Mouse (Mus musculus) Patski (cell line): ENCODE data around the gene Vapb. TPM values are rescaled to one million over a fixed set of nuclear protein-coding genes. Genes with fewer than 3 reads are reported as not detected.

Experiments
- ATAC-seq: fragments of 100-300 bp; one replicate; pipeline ENCODE4 v1.8.0; 2021
- CTCF ChIA-PET: fragments of 350-600 bp; sonication (Branson Sonifier 250); formaldehyde crosslinking; loops from one replicate; lab custom pipeline; 2022; ENCODE audit warnings: inconsistent platforms; lab: Charles Lee
- POLR2A ChIA-PET: fragments of 350-600 bp; sonication (Branson Sonifier 250); formaldehyde crosslinking; loops from one replicate; lab custom pipeline; 2022; ENCODE audit warnings: antibody characterized with exemption, inconsistent platforms; lab: Charles Lee
- DNase-seq: peaks from one replicate; pipeline ENCODE4 v3.0.0-alpha.2; 2011; ENCODE audit warnings: low read depth, low spot score
- H3K27me3 ChIP-seq: fragments of 371-371 bp; one replicate; pipeline ENCODE4 v1.5.1; 2021
- CTCF ChIP-seq: fragments of 100-300 bp; IDR thresholded peaks from one replicate; pipeline ENCODE4 v1.5.1; 2021
- in situ Hi-C: fragments of 300-500 bp; cut with MboI; formaldehyde crosslinking; loops from 3 replicates; pipeline ENCODE4 v1.11.1; 2018; ENCODE audit warnings: low pct_unique_long_range_greater_than_20kb, mixed read lengths
- polyA plus RNA-seq: library from polyadenylated mRNA; unstranded; gene quantifications from one replicate; pipeline ENCODE4 v1.2.3, GENCODE M21; 2021

The Vapb gene
- polyA plus RNA-seq, 1 experiment from 2014 or later = 122 TPM

DNA sequence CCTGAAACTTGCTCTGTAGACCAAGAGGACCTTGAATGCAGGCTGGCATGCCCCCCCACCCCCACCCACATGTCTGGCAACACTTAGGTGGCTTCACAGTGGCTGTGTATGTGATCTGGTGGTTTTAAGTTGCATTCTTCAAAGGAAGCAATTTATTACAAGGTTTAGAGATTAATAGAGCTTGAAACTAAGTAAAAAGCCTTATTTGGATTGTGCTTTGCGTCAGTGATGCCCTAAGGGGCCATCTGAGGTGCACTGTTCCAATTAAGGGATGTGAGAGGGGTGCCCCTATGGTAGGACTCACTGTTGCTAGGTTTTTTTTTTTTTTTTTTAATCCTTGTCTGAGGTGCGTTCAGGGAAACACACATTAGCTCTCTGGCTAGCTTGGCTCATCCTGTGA is 2.9 kb upstream of the Vapb start:
- no peaks in the 10 kb centered on the region for H3K27me3 ChIP-seq
- in situ Hi-C loops = no loop called here
- POLR2A ChIA-PET = interaction anchor here (0.7 kb wide), 1 partner anchor 668 kb away, joined by 3 read pairs; no protein-coding TSS in a partner anchor
- ATAC-seq = peak; percentile 42
- no peak for TF ChIP-seq CTCF
- no peak for DNase-seq
- CTCF ChIA-PET = no interaction called here

DNA sequence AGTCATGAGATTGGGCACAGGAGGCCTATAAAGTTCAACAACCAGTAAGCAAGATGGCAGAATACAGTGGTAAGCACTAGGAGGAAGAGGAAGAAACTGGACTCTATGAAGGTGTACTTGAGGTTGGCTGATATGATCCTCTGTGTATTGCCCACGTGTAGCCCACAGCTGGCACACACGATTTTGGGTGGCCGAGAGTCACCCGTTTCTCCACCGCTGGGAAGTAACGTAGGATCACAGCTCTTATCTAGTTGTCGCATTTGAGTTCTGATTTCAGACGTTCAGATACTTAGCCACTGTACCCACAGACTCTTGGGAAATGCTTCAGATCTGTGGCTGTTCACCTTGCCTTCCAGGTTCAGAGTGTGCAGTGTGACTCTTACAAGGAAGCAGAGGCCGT is 921 bp downstream of the Vapb start:
- no peak for ATAC-seq
- in situ Hi-C loops = no loop called here
- CTCF ChIA-PET = interaction anchor here (1.7 kb wide), 1 partner anchor 11 kb away, joined by 4 read pairs; no protein-coding TSS in a partner anchor
- H3K27me3 ChIP-seq = no peaks in the 10 kb centered on the region
- POLR2A ChIA-PET = no interaction called here
- DNase-seq = no peak
- TF ChIP-seq CTCF = no peak

DNA sequence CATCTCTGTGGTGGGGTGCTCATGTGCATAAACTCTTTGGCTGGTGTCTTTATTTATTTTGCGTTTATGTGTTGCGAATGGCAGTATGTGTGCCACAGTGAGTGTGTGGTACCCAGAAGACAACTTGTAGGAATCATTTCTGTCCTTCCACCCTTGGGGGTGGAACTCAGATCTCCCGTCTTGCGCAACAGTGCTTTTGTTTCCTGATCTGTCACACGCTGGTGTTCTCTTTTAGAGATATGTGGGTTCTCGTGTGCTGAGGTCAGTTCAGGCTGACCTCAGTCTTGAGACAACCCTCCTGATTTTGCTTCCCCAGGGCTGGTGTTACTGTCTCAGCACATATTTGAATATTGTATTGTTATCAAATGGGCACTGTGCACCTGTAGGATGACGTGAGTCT is 1.8 kb downstream of the Vapb start:
- ChIA-PET CTCF (interaction anchor here (1.7 kb wide), 1 partner anchor 10 kb away, joined by 4 read pairs; no protein-coding TSS in a partner anchor), POLR2A (no interaction called here)
- in situ Hi-C loops = no loop called here

DNA sequence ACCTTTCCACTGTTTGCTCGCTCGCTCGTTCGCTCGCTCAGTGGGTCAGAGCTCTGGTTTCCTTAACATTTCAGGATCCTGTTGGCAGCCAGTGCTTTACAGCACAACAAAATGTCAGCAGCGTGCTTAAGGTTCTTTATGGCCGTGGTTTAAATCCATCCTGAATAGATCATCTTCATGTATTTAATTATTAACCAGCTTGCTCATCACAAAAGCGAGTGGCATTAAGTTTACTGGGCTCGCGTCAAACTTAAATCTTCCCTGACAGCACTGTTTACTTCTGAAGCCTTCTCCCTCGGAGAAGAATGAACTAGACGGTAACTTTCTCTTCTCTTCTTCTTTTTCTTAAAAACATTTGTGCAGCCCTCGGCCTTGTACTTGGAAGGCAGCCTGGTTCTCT is 4.8 kb downstream of the Vapb start:
- ATAC-seq = peak; percentile 37

More for the DNA sequence above, 1.8 kb downstream of the Vapb start:
- H3K27me3 ChIP-seq = no peaks in the 10 kb centered on the region
- DNase-seq (no peak), ATAC-seq (no peak)
- TF ChIP-seq CTCF = no peak

DNA sequence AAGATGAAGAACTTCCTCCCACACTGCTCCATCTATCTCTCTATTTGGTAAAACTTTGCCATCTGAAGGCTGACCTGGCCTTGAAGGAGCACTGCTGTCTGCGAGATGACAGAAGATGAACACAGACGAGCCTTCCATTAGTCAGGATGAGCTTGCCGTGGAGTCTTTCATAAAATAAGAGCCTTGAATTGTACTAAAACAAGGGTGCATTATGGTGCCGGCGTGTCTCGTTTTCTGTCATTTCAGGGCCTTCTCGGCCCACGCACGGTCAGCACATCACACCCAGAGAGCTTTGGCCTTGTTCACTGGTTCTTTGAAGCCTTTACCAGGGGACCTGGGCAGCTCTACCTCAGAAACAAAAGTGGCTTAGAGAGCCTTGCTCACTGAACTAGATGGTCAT is 5.4 kb downstream of the Vapb start:
- CTCF ChIA-PET = no interaction called here
- no peak for TF ChIP-seq CTCF
- DNase-seq = no peak
- H3K27me3 ChIP-seq = no peaks in the 10 kb centered on the region
- ATAC-seq = no peak
- POLR2A ChIA-PET = interaction anchor here (1.4 to 1.8 kb wide), 2 partner anchors 13 to 334 kb away, joined by 3 to 5 read pairs; no protein-coding TSS in a partner anchor
- in situ Hi-C loops = no loop called here

More for the DNA sequence above, 4.8 kb downstream of the Vapb start:
- in situ Hi-C loops = no loop called here
- no peak for TF ChIP-seq CTCF
- H3K27me3 ChIP-seq = no peaks in the 10 kb centered on the region
- POLR2A ChIA-PET = interaction anchor here (0.6 kb wide), 2 partner anchors 44 to 1485 kb away, joined by 3 to 4 read pairs; no protein-coding TSS in a partner anchor
- CTCF ChIA-PET = no interaction called here
- peak; percentile 72 for DNase-seq

DNA sequence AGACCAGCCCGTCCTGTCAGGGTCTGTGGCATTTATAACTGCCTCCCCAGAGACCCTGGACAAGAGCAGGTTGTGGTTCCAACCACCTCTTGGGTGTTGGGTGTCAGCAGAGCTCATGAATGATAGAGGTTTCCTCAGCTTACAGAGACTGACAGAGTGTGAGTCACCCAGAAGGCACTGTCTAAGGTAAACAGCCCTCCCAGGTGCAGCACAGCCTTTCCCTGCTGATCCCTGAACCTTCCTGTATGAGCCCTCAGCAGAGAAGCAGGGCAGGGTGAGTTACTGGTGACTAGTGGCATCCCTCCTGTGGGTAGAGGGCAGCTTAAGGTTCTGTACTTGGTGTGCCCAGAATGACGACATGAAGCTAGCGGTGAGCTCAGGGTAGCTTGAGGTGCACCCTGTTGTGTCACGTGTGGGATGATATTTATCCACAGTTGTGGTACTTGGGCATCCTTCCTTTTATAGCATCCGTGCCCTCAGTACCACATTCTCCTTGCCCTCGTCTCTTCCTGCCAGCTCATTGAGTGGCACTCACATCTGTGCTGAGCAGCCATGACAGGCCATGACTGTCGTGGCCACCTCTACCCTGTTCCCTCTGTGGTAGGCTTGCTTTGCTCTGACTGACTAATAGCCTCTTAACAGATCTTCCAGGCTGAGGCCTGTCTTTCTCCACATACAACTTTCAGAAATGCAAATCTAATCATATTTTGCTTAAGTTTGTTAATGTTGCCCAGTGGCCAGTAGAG is 6.9 kb downstream of the Vapb start:
- no peak for TF ChIP-seq CTCF
- DNase-seq (no peak), ATAC-seq (no peak)
- POLR2A ChIA-PET = interaction anchor here (1.4 to 1.8 kb wide), 2 partner anchors 14 to 332 kb away, joined by 3 to 5 read pairs; no protein-coding TSS in a partner anchor
- CTCF ChIA-PET = interaction anchor here (0.9 kb wide), 1 partner anchor 22 kb away, joined by 3 read pairs; no protein-coding TSS in a partner anchor
- no peaks in the 10 kb centered on the region for H3K27me3 ChIP-seq
- in situ Hi-C loops = no loop called here

DNA sequence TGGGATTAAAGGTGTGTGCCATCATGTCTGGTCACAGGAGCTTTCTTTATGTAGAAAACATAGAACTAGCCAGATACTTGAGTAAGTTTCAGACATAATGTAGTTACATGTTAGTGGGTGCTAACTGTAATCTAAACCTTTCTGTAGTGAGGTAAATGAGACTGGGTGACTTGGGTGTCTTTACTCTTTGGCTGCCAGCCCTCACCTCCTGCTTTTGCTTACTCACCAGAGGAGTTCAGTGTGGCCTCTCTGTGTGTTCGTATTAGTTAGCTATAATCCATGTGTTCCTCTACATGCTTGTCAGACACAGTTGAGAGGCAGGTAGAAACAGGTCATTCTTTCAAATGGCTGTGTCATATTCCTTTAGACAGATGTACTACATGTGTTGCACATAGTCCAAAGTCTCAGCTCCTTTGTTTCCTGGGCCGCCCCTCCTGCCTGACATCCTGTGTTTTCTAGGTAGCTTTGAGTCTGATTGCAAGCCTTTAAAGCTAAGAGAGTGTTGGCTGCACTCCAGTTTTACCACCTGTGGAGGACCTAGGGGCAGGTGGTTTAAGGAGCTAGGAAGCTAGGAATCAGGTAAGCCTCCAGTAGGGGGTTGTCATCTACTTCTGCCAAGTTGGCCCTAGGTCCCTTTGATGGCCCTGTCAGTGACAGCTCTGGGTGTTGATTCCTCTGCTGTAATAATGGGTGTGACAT is 11.8 kb downstream of the Vapb start:
- no peak for TF ChIP-seq CTCF
- no peak for DNase-seq
- POLR2A ChIA-PET = interaction anchor here (0.7 to 1.4 kb wide), 2 partner anchors 12 to 13 kb away, joined by 3 to 4 read pairs; no protein-coding TSS in a partner anchor
- H3K27me3 ChIP-seq = no peaks in the 10 kb centered on the region
- ATAC-seq = no peak
- in situ Hi-C loops = no loop called here
- CTCF ChIA-PET = interaction anchor here (1.1 to 2.8 kb wide), 4 partner anchors 11 to 27 kb away, joined by 4 to 14 read pairs (median 4); partner anchors contain the start of gene Vapb

DNA sequence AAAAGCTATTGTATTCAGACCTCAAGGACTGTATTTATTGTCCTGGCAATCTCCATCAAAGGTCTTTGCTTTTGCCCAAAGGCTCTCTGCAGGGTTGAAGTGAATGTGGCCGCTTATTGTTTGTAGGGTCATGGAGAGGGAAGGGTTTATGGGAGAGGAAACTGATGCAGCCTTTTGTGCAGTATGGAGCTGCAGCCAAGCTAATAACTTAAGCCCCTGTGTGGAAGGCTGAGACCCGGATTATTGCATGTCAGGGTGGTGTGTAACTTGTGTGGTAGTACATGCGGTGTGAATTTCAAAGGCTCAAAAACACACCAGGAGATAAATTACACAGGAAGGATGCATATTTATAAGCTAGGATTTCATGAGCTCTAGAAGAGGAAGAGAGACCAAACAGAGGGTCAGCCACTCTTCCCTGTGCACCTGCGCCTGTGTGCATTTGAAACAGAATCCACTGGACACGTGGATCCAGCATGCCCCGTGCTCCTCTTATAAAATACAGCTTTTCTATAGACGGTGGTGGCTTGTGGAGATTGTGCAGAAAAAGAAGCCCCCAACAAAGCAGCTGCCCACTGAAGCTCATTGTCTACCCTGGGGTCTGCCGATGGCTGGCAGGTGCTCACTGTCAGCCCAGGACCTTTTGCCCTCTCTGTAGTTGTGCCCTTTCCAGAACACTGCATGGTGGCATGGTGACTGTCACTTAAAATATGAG is 18.3 kb downstream of the Vapb start:
- ChIA-PET POLR2A (no interaction called here), CTCF (no interaction called here)
- ATAC-seq (no peak), DNase-seq (no peak)
- in situ Hi-C loops = no loop called here
- no peaks in the 10 kb centered on the region for H3K27me3 ChIP-seq
- no peak for TF ChIP-seq CTCF

DNA sequence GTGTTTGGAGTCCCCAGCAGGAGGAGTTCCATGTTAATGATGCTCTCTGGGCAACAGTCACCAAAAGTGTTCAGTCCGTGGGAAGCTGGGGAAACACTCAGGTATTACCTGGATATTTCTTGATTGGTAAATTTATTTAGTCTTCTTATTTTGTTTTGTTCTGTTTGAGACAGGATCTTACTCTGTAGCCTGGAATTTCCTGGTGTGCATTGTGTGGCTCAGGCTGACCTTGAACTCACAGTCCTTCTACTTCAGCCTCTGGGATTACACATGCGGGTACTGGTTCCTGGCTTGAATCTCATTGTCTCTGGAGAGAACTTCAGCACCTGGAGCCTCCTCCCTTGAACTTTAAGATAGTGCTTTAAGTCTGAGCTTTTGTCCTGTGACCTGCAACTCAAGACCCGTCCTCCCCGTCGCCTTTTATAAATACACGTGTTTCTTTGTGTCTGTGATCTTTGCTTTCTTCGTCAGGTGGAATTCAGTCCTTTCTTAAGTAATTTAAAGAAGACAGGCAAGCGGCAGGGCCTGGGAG is 20.4 kb downstream of the Vapb start:
- DNase-seq (no peak), ATAC-seq (no peak)
- no peaks in the 10 kb centered on the region for H3K27me3 ChIP-seq
- TF ChIP-seq CTCF = no peak
- ChIA-PET POLR2A (no interaction called here), CTCF (no interaction called here)
- in situ Hi-C loops = no loop called here

DNA sequence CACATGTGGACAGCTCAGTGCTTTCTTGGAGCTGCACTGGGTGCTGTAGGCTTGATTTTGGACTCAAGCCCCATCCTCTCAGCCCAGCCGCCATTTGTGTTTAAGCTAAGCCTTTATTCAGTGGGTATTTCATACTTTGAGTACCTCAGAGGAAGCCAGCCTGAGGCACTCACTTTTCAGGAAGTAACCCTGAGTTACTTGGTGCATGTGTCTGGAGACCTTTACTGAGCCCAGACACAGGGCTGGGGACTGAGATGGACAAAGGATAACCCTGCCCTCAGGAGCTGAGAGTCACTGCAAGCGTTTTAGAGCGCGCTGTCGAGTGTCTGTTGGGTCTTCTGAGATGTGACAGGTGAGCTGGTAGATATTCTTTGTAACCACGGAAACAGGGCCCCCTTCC is 23.3 kb downstream of the Vapb start:
- ATAC-seq = no peak
- TF ChIP-seq CTCF = no peak
- H3K27me3 ChIP-seq = no peaks in the 10 kb centered on the region
- in situ Hi-C loops = no loop called here
- POLR2A ChIA-PET = interaction anchor here (1.6 kb wide), 1 partner anchor 11 kb away, joined by 3 read pairs; no protein-coding TSS in a partner anchor
- CTCF ChIA-PET = interaction anchor here (0.8 to 2.6 kb wide), 5 partner anchors 8 to 15 kb away, joined by 4 to 14 read pairs (median 5); no protein-coding TSS in a partner anchor
- DNase-seq = no peak
